Mouse (Mus musculus) NIH3T3 (cell line): ENCODE data around the gene Gm28051.
A peak's percentile ranks its signal among the peaks of the same experiment; 100 is the strongest.

Experiments
- DNase-seq: peaks from one replicate; pipeline ENCODE4 v3.0.0-alpha.2; 2012; ENCODE audit warnings: low read depth

The Gm28051 gene

DNA sequence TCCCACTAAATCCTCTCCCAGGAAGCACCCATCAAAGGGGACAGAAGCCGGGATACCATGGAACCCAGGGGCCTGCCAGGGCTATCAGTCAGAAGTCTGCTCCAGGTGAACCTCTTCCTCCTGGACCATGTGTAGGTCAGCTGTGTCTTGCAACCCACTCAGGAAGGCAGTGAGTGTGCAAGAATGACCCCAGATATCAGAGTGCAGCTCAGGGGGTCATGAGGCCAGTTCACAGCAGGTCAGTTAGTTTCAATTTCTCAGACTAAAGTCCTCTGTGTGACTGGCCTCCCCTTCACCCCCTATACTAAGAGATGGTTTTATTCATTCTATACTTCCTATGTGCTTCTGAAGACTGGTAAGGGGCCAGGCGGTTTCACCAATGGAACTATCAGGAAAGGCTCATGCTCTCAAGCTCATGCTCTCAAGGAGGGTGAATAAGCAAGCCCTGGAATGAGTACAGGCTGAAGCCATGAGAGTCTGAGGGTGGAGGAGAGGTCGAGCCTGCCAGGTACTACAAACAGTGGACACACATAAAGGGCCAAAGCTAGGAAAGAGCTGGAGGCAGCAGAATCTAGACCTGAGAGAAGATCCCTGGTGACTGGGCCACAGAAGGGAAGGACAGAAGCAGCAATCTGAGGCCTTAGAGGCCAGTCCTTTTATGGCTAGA lies 72.7 kb downstream of the Gm28051 start:
- DNase-seq = no peak

DNA sequence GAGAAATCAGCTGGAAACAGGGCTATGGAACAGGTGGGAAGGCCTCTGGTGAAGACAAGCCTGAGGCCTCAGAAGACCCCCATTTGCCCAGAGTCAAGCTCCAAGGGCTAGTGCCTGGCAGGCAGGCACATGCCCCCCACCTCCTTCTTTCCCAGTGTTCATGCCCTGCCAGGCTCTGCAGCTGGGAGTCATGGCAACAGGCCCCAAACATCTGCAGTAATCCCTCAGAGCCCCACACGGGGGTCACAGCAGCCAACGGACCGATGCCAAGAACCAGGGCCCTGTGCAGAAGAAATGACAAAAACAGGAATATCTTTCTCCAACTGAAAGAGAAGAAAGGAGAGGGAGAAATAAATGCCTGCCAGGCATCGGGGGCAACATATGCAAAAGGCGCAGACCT lies 73.6 kb downstream of the Gm28051 start:
- DNase-seq = no peak

DNA sequence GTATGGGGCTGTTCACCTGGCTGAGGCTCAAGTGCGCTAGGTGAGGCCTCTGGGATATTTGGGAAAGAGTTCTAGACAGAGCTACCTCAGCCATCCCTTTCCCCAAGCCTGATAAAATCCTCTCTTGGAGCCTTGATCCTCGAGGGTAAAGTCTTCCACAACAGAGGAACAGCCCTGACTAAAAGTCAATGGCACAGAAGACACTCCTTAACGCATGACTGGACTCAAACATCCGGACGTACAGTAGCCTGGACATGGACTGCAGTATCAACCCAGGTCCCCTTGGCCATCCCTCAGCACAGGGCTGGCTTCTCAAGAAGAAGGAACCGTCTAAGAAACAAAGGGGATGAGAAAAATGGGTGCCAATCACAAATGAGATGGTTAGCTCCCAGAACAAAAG lies 74.1 kb downstream of the Gm28051 start:
- DNase-seq = no peak

DNA sequence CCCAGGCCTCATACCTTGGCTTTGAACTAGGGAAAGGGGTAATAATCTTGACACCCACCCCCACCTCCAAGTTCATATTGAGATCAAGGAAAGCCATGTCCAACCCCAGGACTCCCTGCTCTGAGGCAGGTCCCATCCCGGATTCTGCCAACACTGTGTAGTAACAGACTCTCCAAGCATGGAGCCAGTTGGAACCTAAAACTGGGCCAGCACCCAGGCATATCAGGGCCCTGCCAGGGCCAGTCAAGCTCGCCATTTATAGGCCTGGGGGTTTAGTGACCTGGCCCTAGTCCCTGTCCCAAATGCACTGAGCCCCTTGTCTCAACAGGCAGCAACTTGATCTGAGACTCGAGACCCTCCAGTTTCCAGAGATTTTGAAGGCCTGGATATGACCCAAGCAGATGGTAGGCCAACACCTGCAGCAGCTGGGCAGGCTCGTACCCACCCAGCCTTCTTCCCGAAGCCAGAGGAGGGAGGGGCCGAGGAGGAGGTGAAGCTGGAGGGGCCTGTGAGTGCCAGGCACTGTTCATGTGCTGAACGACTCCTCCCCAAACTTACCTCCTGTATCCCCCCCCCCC lies 74.8 kb downstream of the Gm28051 start:
- no peak for DNase-seq

DNA sequence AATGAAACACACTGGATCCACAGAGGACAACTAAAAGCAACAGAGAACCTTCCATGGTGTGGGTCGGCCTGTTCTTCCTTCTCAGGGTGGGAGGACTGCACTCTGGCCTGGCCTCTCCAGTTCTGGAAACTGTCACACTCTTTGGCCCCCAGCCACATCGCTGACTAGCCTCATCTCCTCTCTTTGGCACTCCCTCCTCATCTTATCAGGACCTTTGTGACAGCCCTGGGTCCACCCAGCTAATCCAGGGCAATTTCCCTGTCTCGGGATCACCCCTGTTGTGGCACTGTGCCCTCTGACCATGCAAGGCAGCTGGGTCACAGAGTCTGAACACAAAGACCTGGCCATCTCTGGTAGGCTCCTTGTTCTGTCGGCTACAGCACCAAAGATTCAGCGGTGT lies 75.5 kb downstream of the Gm28051 start:
- DNase-seq = no peak

DNA sequence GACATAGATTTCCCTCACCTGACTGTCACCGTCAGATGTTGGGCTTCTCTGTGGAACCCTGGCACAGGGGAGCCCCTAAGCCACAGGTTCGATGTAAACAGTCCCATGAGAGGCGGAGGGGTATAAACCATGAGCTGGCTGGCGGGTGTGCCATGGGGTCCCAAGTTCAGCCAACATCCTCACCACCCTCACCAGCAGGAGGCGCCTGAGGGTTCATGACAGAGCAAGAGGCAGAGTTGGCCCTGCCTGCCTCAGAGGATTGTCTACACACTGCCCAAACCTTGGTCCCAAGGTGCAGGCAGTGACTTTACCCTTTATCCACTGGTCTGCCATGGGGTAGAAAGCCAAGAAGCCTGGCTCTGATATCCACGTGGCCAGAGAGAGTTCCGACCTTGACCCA lies 76.0 kb downstream of the Gm28051 start:
- peak; percentile 19 for DNase-seq

DNA sequence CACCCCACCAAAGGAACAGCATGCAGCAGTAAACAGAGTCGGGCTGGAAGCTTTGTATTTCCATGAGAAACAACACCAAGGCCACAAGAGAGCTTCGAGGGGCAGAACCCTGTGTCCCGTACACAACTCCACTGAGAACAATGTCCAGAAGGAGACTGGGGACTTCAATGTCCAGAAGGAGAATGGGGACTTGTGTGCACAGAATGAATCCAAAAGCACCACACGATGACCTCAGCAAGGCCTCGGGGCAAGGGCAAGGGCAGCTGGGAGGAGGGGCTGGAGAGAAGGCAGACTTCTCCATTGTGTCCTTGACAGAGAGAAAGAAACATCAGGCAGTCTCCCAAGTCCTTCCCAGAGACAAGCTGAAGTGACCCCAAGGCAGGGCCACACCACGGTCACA lies 78.7 kb downstream of the Gm28051 start:
- DNase-seq = no peak

DNA sequence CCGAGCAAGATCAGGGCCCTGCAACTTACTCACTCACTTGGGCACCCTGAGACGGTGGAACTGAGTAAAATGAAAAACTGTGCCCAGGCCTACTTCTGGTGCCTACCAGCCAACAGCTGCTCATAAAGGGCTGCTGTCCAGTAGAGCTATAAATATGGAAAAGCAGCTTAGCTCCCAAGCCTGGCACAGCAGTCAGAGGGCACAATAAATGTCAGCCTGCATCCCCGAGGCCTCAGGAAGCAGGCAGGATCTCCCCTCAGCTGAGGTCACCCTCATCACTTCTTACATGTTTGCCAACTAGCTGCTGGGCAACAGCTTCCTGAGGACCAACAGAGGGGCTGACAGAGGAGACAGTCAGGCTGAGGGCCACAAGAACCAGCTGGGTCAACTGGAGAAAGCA lies 80.5 kb downstream of the Gm28051 start:
- DNase-seq = no peak

DNA sequence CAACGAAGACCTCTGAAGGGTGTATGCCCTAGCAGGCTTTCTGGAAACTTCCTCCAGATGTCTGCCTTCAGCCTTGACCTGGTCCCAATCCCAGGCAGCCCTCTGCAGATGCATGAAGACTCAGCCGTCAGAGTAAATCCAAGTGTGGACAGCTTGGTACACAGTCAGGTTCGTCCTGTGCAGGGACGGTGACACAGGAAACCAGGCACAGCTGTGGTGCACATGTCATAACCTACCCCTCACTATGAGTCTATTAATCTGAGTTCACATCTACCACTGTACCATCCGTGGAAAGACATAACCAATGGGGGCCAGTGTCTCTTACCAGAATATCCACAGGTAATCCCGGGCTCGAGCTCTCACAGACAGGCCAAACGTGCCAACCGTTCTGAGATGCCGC lies 83.0 kb downstream of the Gm28051 start:
- DNase-seq = no peak

DNA sequence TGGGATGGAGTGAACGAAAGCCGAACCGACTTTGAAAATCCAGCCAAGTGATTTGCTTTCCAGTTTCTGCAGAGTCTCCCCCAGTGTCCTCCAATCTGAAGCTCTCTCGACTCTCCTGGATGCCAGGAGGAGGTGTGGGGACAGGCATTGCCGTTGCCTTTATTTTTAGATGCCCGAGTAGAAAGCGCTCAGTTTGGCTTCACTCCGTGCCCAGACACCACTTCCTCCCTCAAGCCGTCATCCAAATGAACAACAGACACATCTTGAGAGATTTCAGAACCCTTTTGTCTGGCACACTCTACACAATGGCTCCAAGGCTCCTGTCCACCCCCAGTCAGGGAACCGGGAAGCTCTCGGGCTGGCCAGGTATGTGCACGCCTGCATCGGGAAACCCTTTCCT lies 83.4 kb downstream of the Gm28051 start:
- DNase-seq = no peak

DNA sequence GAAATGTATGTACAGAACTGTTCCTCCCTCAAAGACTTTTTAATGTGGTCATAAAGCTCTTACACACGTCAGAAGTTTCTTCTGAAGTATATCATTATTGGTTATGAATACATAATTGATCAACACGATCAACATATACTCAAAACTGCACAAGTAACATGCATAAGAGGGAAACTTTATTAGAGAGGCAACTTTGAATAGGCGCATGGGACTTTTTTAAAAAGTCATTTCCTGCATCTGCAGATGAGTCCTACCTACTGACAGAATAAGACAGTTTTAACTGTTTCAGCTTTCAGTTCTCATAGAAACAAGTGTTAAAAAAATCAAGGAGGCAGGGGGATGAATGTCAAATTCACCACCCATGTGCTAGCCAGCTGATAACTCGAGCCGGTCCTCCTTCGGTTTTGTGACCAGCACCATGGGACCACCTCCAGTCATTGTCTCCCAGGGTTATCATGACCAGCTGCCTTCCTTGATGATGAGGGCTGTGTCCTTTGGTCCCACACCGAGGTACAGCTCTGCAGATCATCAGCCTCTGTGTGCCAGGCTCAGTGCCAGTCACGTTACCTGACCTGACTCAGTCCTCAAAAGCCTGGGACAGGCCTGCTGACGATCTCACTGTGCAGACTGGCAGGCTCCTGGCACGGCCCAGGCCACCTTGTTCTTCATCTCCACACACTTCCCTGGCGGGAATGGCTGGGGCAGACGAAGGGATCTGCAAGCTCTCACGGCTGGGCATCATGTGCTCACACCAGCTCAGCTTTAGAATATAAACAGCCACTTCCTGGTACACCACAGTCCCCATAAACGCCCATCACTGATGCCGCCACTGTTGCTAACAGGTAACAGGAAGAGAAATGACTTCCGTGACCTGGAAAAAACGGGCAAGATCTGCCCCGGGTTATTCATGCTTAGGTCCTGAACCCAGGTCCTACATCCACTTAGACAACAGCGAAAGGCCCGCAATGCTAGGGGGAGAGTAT lies 84.4 kb downstream of the Gm28051 start:
- no peak for DNase-seq

DNA sequence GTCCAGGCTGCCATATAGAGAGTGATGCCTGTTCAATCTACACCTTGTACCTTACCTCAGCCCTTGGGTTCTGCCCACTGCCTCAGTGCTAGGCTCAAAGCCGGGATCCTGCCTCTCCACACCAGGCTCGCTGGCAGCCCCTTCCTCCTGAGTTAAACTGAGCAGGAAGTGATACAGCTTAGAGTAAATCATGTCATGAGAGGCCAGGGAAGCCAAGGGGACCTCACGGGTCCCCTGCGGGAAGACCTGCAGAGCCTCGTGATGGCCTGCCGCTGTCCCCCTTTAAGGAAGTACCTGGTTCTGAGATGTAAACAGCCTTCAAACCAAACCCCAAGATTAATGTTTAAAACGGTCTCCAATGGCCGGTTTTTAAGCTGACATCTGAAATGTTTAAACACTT lies 85.4 kb downstream of the Gm28051 start:
- DNase-seq = no peak

DNA sequence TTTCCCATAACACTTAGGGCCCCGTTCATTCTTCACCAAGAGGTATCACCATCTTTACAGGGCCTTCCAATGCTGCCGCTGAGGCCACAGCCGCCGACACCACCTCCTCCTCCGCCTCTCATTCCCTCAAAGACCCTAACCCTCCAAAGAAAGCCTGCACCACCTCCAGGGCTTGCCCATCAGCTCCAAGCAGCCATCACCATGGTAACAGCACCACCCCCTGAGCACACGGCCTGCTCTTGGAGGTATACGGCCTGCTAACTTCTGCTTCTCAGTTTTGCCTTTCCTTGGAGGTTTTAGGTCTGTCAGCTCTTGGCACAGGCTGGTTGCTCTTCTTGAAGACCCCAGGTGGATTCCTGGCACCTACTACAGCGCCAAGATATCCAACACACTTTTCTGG lies 86.7 kb downstream of the Gm28051 start:
- DNase-seq = no peak
